Mouse (Mus musculus): ENCODE measurements at regions not wholly inside any gene's neighbourhood (a gene's known extent, or its start where the extent isn't known, plus 50 kb on each side); places are given as distances from the start of the nearest gene placed in this dataset.
"Not testable (repeated sequence)": the region's sequence is repeated elsewhere in the genome, so short reads cannot be mapped to it uniquely, and the experiment has no call there.

DNA sequence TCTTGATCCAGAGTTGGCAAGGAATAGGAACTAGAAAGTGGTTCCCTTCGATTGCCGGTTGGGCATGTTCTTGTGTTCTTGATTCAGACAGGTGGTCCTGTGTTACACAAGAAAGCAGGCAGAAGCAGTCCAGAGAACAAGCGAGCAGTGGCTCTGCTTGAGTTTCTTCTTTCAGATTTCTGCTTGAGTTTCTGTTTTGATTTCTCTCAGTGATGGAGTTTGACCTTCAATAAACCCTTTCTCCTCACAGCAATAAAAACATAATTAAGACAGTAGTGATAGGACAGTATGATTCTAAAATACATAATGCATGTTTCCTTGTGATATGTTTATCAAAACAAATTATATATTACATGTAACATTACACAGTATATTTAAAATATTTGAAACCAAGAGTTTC, 59.1 kb downstream of the Klf6 start:
- DNase-seq (ENCODE audit: extremely low spot score, low spot score), result no peak

DNA sequence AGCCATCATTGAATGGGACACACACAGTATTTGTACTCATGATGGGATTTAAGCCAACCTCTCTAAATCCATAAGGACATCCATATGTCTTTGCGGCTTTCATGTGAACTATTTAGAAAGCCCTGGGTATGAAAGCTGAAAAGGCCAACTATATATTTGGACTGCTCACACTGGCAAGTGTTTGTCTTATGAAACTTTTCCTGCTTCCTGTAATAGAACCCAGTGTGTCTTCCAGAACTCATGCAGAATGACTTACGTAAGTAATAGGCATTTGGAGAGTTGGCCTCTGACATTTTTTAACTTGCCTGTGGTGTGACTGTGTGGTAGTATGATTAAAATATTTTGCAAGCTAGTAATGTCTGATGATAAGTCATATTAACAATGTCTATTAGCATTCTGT, 70.2 kb downstream of the Klf6 start:
- no peak for DNase-seq (ENCODE audit: extremely low spot score, low spot score)

DNA sequence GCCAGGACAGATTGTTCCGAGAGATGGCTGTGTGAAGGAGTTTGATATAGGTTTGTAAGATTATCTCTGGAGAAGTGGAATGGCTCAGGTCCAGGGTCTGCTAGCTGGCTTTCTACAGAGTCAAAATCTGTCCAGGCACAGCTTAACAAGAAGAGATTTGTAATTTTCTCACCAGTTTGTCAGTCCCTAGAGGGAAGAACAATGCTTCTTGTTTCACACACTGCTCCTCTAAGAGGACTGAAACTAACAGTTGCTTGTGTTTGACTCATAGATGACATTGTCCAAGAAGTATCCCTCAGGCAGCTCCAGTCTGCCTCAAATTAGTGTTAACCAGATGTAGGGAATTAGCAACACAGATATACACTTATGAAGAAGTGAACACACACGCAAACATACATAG, 76.2 kb downstream of the Klf6 start:
- DNase-seq (ENCODE audit: extremely low spot score, low spot score), result no peak

DNA sequence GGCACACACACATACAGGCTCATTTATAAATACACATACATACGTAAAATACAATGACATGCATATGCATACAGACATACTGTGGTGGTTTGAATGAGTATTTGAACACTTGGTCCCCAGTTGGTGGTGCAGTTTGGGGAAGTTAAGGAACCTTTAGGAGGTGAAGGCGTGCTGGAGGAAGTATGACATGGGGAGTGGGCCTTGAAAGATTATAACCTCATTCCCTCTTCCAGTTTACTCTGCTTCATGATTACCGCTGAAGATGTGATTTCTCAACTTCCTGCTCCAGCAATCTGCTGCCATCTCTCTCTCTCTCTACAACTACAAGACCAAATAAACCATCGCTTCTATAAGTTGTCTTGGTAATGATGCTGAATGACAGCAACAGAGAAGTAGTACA, 76.7 kb downstream of the Klf6 start:
- DNase-seq (ENCODE audit: extremely low spot score, low spot score), result no peak

DNA sequence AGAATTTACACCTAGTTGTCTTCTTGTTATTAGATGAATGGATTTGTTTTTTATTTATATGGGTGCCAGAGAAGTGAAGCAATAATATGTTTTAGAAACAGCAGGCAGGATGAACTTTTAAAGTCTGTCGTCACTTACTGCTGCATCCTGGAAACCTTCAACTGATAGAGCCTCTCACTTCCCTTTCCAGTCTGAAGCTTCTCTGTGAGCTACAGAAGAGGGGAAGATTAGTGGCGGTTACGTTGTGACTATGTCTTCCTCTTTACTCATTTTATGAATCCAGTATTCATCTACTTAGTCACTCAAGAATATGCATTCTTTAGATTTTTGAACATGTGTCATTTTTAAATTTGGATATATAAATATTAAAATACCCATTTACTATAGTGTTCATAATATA, 78.1 kb downstream of the Klf6 start:
- DNase-seq (ENCODE audit: extremely low spot score, low spot score), result no peak

DNA sequence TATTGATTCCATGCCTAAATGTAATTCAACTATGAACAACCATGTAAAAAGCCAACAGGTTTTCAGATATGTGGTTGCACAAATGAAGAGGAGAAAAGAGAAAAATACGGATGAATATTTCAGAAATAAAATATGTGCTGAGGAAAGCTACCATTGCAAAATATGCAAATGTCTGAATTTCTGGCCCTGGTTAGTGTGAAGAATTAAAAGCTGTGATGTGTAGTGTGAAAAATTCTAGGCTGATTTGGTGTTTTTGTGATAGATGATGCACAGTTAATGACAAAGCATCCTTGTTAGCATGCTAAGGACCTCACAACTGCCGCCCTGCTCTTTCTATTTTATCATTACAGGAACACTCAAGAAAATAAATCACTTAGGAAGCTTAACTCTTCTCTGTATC, 91.6 kb downstream of the Klf6 start:
- no peak for DNase-seq (ENCODE audit: extremely low spot score, low spot score)

DNA sequence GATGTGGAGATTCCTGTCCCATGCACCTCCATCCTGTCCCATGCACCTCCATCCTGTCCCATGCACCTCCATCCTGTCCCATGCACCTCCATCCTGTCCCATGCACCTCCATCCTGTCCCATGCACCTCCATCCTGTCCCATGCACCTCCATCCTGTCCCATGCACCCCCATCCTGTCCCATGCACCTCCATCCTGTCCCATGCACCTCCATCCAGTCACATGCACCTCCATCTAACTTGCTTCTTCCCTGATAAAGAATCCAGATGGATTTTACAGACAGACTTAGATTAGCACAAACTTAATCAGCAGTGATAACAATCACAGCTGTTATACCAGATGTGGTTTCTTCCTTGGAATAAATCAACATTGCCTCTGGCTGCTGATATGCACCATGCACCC, 93.8 kb downstream of the Klf6 start:
- not testable (repeated sequence) for DNase-seq (ENCODE audit: extremely low spot score, low spot score)

DNA sequence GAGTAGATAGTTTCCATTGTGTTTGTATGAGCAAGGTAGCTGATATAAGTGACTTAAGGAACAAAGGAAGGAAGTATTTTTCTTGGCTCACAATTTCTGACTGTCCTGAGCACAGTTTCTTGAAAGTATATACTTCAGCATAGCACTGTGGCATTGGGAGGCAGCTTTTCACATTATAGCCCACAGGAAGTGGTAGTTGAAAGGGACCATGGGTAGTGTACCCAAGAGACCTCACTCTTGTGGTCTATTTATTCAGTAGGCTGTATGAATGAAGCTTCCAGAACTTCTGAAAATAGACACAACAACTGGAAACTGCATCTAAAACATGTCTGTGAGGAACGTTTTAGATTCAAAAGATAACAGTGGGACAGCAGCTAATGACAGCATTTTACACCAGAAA, 94.9 kb downstream of the Klf6 start:
- DNase-seq (ENCODE audit: extremely low spot score, low spot score), result no peak

DNA sequence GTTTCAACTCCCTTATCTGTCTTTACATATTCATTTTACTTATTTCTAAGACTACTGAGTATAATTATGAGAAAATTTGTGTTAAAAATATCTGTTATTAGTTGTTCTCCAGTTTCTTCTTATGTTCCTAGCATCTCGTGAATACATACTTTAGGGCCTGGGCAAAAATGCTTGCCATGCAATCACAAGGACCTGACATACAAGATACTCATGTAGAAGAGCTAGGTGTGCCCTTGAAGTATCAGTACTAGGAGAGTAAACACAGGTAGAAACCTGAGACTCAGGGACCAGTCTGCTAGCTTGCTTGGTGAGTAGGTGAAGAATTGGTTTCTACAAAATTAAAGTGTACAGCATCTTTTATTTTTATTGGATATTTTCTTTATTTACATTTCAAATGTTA, 101.7 kb downstream of the Klf6 start:
- no peak for DNase-seq (ENCODE audit: extremely low spot score, low spot score)

DNA sequence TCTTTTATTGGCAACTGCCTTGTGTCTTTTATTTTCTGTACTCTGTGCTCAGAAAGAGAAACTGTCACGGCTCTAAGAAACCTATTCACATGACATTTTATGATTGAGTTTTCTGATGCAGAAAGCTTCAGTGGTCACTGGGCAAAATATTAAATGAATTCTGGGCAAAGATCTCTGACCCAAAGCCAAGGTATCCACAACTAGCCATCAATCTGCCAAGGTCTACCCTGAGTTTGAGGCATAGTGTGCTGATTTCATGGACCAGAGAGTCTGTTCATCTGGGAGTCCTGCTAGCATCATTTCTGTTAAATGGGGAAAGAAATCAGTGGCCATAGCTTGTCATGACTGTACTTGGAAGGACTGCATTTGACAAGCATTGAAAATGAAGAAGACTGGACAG, 103.3 kb downstream of the Klf6 start:
- no peak for DNase-seq (ENCODE audit: extremely low spot score, low spot score)

DNA sequence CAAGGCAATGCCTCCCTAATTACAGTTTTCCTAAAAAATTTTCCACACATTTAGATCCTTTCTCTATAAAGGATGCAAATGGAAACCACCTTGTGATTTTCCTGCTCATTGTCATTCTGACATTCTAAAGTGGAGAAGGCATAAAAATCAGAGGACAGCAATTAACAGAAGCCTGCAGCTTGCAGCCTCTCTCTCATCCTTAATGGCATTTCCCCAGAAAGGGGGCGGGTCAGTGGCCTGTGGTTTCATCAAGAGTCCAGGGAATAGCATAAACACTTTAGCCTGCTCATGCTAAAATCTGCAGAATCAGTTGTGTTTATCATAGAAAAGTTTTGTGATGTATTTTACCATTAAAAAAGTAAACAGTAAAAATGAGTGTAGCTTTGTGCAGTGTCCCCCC, 117.3 kb downstream of the Klf6 start:
- DNase-seq (ENCODE audit: extremely low spot score, low spot score), result no peak

DNA sequence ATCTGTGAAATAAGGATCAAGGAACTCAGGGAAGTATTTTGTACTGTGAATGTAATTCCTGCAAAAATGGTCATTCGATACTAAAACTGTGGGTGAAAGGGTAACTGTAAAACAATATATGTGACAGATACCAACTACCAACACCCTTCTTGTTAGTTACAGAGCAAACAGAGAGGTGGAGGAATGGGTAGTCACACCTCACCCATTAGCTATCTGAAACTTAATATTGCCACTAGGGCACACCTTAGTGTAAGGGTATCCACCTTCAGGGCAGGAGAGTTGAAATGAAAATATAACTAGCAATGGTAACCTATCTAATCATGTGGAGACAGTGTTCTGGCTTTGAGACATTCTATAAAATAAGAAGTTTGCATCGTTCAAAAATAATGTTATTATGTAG, 126.2 kb downstream of the Klf6 start:
- DNase-seq (ENCODE audit: extremely low spot score, low spot score), result no peak

DNA sequence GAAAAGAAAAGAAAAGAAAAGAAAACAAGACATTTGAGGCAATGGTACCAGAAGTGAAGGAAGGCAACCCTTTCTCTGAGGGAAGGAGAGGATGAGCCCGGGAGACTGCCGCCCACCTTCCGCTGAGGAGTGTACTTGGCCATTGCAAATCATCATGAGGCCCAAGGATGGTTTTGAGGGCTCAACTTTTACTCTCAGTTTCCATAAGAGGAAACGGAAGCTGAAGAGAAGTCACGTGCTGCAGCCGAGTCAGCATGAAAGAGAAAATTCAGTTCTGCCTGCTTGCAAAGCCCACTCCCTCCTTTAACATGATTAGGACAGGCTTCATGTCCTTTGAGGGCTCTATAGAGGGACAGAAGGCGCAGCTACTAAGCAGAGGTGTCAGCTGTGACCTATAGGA, 127.1 kb downstream of the Klf6 start:
- no peak for DNase-seq (ENCODE audit: extremely low spot score, low spot score)

DNA sequence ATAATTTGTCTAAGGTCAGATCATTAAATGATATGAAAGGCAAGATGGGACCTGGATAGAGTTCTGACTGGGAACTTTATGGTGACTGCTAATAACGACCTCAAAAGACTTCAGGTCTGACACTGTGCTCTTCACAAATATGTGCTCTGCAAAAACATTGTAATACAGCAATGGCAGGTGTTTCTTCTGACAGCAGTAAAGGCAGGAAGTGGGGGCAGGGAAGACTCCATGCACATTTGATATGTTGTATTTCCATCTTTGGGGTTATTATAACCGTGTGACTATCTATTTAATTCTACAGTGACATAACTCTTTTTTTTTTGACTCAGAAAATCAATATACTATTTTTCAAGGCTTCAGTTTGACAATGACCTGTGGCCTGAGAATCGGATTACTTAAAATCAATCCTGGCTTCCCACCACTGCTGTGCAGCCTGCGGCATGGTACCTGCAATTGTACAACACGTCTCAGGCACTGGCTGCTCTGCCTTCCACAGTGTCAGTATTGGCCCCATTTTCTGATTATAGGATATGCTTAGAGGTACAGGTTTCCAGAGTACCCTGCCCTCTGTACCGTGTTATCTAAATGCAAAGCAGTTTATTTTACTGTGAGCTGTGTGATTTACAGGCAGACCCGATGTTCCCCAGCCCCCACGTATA, 139.4 kb downstream of the Klf6 start:
- DNase-seq (ENCODE audit: extremely low spot score, low spot score), result no peak

DNA sequence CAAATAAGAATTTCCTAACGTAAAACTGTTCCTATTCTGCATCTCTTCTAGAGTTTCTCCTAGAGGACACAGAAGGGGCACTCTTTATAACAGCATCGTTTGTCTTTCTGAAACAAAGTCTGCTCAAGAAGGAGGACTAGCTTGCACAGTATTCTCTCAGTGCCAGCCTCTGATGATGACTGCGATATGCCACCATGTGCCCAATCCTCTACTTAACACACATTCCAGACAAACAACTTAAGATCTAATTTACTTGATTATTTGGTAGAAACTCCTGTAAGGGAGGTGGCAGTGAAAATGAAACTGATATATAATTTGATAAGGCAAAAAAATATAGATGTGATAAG, 139.9 kb downstream of the Klf6 start:
- no peak for DNase-seq (ENCODE audit: extremely low spot score, low spot score)

DNA sequence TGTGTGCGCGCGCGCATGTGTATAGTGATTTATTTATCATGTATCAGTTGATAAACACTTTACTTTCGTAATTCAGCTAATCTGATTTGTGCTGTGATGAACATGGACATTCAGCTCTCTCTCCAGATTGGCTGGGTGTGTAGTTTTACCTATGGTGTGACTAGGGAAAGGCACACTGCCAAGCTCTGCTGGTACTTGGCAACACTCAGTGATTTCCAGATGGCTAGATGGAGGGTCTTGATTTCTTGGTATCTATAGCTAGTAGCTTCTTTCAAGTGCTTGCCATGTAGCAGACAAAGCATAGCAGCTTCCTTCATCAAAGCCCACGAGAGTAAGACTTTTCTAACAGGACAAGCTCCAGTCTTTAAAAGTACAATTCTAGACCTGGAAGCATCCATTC, 144.6 kb downstream of the Klf6 start:
- DNase-seq (ENCODE audit: extremely low spot score, low spot score), result no peak

DNA sequence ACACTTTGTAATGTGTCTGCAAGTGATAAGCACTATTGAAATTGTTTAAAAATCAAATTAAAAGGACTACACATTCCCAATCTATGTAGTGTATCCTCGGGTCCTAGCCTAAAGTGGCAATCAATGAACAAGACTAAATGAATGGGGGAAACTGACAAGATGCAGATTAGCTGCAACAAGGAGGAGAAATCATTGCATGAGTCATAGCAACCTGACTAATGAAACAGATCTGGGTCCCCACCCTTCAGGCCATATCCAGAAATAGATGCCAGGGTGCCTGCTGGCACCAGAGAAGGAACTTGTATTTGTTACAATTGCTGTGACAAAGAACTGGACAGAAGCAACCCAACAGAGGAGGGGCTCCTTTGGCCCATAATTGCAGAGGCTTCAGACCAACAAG, 148.4 kb downstream of the Klf6 start:
- no peak for DNase-seq (ENCODE audit: extremely low spot score, low spot score)

DNA sequence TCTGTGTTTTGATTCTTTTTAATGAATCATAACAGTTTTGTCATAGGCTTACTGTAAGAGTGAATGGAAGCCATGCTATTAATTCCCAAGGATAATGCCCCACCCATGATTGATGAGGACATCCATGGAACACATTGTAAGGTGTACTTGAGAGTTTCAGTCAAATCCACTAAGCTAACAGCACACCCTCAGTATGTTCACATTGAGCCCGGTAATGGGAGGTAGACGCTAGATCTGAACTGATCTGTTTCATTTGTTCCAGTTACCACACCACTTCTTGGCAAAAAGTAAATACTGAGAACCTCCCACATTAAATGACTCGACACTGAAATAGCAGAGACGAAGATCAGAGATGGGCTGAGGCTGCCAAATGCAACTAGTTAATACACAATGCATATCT, 165.9 kb downstream of the Klf6 start:
- DNase-seq (ENCODE audit: extremely low spot score, low spot score), result no peak

DNA sequence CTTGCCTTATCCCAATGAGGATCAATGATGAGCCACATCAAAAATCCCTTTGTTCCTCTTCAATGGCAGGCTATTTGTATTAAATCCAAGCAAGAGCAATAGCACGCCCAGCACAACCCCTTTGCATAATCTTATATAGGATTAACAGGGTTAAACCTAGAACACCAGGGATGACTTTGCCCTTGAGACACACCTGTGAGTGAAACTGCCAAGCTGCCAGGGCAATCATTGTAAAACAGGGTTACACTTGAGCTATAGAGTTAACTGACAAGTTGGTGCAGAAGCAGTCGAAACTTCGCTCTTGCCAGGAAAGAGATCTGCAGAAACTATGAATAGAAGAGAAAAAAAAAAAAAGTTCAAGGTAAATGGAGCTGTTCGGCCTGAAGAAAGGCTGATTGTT, 167.6 kb downstream of the Klf6 start:
- DNase-seq (ENCODE audit: extremely low spot score, low spot score), result no peak

DNA sequence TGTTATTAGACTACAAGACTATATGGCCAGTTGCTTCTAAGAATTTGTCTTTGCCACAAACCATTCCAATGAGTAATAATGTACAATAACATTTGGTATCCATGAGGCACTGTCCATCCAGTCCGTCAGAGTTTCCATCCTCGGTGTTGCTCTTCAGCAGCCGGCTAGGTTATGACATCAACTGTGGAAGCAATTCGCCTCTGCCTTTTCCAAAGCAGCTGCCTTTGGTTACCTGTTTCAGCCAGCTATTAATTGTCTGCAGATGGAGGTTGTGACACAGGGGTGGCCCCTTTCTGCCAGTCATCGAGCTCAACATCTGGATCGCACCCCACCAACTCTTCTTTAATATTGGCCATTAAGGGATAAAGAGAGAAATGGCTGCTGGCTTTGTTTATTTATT, 168.2 kb downstream of the Klf6 start:
- DNase-seq (ENCODE audit: extremely low spot score, low spot score), result peak; percentile 39

DNA sequence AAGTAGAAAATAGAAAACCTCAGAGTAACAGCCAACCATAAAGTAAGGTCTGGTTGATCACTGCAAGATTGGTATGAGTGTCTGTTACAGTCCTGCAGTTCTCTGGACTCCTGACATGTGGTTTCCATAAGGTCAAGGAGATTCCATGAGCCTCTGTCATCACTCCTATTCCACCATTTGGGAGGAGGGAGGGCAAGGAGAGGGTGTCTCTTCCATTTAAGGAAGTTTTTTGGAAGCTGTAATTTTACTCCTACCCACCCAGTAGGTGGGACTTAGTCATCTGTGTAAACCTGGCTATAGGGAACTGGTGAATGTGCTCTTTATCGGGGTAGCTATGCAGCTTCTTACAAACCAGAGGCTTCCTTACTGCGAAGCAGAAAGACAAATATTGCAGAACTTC, 168.8 kb downstream of the Klf6 start:
- DNase-seq (ENCODE audit: extremely low spot score, low spot score), result no peak

DNA sequence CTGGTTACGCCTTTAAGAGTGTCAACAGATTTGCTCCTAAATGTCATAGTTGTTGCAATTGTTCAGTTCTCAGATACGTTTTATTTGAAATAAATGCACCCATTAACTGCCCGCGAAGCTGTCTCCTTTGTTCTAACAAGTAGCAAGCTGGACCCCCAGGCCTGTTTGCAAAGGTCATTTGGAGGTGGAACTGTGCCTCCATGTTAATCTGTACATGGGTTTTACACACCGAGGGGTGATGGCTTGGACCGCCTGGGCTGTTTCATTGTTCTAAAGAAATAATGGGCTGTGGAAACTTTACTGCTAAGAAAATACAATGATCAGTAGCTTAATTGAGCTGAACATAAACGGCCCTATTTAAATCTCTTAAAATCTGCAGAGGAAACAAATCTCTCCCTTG, 178.8 kb downstream of the Klf6 start:
- DNase-seq (ENCODE audit: extremely low spot score, low spot score), result no peak

DNA sequence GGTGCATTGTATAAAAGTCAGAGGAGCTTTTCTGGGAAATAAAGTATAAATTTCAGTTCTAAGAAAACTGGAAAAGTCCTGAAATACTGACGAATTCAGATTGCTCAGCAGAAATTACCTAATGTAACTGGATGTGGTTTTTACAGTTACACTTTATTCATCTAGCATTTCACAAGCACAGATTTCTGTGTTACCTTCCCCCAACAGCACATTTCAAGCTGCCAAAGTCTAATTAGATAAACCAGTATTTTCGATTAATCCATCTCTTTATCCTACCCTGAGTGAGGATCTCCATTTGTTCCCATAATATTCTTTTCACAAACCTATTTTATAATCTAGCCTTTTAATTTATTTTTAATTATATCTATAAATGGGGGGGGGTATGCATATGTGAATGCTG, 179.4 kb downstream of the Klf6 start:
- DNase-seq (ENCODE audit: extremely low spot score, low spot score), result no peak

DNA sequence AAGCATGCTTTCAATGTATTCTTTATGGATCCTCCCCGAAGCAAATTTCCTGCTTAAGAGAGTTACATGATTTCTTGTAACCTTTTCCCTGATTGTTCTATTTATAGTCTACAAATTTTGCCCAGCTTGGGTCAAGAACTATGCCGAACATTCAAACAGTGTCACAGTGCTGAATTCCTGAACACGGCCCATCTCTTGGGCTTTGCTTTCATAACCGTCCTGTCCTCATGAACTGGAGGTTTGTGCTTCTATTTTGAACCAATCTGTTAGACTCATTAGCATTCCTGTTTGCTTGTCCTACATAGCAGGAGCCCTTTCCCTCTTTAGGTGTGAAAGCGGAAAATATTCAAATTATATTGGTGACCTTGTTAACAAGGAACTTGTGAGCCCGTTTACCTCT, 181.2 kb downstream of the Klf6 start:
- no peak for DNase-seq (ENCODE audit: extremely low spot score, low spot score)
